Mouse (Mus musculus) E14TG2a.4 (cell line): ENCODE results near the gene Gm38392.

ENCODE experiments used
- CTCF ChIP-seq: conservative IDR thresholded peaks from 2 replicates; pipeline ENCODE4 v1.5.1; 2014; ENCODE audit warnings: low read length
- NANOG ChIP-seq: IDR thresholded peaks from 2 replicates; pipeline ENCODE4 v1.6.1; 2014; ENCODE audit warnings: borderline replicate concordance, low read length, mixed read lengths

- no peak for TF ChIP-seq CTCF
- TF ChIP-seq NANOG, result no peak
Measured at GRCm38 (mm10) chr3:88200972-88201330, 86.1 kb downstream of the Gm38392 start.
